Mouse (Mus musculus): ENCODE data around the gene Gm14412. TPM values are rescaled to one million over a fixed set of nuclear protein-coding genes. Genes with fewer than 3 reads are reported as not detected.
"Not testable (repeated sequence)": the region's sequence is repeated elsewhere in the genome, so short reads cannot be mapped to it uniquely, and the experiment has no call there.

Gene Gm14412
- total RNA-seq (2021) = 1 to 10 TPM; 4.7 to 5.5 TPM
- long read RNA-seq, experiment 1 = 0 reads
- long read RNA-seq, experiment 2 = 0 reads

DNA sequence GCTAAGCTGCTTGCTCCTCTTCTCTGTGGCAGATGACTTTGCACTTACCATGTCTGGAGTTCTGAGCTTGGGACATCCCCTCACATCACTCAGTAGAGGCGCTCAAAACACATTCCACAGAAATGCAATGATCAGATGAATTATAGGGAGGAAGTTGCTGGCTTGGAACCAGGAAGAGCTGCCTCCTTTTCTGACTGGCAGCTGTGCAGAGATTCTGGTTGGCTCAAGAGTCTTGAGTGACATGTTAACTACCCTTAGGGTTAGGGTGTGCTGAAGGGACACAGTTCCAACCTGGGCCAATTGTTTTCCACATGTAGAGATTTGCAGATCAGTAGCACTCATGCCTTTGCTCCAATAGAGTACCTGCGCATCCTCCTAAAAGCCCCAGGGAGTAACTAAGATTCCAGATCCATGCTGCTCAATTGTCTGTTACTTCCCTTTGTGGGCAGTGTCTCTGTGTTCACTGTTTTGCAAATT is at the start of gene Gm14412:
Gene Gm14412, minus strand, starts transcription at position 51 of the 477 bp plus-strand sequence.
- DNase-seq (ENCODE audit: low spot score in 2 of 2) = not testable (repeated sequence)

DNA sequence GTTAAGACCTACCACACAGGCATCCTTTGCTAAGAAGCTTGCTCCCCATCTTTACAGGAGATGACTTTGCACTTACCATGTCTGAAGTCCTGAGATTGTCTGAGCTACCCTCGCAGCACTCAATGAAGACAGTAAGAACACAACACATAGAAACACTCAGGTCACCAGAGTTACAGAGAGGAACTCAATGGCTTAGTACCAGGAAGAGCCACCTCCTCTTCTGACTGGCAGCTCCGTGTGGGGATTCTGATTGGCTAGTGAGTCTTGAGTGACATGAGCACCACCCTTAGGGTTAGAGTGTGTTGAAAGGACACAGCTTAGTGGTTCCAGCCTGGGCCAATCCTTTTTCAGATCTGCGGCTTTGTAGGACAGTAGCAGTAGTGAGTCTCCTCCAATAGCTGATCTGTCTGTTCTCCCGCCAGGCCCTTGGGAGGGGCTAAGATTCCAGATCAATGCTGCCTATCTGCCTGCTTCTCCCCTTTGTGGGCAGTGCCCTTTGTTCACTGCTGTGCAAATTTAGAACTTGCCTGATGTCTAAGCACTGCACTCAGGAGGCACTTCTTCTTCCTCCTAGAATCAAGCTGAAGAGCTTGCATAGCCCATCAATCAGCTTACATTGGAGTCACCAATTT is 5.7 kb upstream of the Gm14412 start:
- not testable (repeated sequence) for DNase-seq (ENCODE audit: low spot score in 2 of 2)

DNA sequence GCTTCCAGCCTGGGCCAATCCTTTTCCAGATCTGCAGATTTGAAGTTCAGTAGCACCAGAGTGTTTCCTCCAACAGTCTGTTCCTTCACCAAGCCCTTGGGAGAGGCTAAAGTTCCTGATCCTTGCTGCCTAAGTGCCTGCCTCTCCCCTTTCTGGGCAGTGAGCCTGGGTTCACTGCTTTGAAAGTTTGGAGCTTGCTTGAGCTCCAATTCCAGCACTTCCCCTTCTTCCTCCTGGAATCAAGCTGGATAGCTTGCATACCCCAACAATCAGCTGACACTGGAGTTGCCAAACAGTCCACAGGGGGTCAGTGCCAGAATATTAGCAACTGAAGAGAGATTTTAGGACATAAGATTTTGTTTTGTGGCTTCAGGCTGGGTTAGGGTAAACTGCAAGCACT is 2.7 kb downstream of the Gm14412 start:
- not testable (repeated sequence) for DNase-seq (ENCODE audit: low spot score in 2 of 2)

DNA sequence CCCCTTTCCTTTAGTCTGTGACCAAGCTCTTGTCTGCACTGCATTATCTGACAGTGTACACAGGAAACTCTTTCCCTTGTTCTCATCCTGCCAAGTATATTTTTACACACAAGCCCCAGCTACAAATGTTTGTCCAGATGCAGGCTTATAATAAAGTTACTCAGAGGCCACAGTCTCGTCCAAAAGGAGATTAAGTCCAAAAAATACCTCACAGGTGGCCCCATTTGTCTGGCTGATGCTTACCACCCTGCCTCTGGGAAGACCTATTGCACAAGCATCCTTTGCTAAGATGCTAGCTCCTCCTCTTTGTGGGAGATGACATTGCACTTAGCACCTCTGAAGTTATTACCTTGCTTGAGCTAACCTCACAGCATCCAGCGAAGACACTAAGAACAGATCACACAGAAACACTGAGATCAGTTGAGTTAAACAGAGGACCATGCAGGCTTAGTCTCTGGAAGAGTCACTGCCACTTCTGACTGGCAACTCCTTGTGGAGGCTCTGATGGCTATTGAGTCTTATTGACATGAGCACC is 3.3 kb downstream of the Gm14412 start:
- DNase-seq (ENCODE audit: low spot score in 2 of 2) = not testable (repeated sequence)

DNA sequence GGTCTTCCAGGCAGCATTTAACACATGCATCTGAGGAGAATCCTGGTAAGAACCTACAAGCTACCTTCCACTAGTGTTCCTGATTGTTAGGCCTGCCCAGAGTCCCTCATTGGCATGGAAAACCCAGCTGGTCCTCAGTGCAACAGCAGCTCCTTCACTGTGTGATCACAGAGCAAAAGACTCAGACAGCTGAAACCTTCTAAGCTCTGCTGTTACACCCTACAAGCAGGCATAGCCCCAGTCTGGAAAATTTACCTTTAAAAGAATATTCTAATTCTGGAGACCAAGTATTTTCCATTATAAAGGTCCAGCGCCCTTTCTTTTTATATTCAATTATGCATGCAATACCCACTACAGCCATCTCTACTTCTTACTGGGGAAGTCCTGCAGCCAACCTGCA is 5.1 kb downstream of the Gm14412 start:
- DNase-seq (ENCODE audit: low spot score in 2 of 2) = no peak

DNA sequence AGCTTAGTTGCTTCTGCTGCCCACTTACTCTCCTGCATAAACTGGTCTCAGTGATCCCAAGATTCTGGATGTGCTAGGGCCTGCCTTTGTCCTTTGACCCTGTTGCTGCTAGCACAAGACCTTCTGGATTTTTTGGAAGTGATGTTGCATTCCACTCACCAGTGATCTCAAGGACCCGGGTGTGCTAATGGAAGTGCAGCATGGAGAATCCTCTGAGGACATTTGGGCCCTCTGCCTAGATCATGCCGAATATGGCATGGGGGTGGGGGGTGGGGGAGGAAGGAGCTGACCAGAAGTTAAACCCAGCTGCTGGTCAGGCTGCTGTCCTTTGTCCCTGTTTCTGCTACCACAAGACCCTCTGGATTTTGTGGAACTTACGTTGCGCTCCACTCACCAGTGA is 14.5 kb downstream of the Gm14412 start:
- DNase-seq (ENCODE audit: low spot score in 2 of 2) = not testable (repeated sequence)

DNA sequence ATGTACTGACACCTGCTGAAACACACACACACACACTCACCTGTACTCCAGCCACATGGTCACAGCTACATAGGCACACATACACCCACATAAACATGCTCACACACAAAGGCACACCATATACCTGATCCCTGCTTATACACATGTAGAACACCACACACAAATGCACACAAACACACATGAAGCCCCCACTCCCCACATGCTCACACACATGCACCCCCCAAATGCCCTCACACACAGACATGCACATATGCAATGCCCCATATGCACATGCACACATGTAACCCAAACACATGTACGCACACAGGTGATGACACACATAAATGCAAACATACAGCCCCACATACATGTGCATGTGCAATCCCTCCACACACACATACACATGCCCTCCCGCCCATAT is 19.1 kb downstream of the Gm14412 start:
- not testable (repeated sequence) for DNase-seq (ENCODE audit: low spot score in 2 of 2)

DNA sequence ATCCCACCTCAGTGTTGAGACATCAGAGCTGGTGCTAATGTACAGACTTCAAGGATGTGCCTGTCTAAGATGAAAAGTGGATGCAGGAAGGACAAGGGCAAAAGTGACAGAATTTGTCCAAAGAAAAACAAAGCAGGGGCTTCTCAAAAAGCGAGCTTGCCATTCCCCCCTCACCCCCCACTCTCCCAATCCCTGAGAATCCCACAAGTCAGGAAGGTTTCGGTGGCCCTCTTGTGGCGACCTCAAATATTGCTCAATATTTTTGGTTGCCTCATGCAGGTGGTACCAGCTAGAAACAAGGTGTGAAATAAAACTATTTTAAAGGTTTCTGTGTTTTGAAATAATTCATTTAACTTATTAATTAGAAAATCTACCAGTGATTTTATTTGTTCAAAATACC is 40.4 kb downstream of the Gm14412 start:
- not testable (repeated sequence) for DNase-seq (ENCODE audit: low spot score in 2 of 2)

DNA sequence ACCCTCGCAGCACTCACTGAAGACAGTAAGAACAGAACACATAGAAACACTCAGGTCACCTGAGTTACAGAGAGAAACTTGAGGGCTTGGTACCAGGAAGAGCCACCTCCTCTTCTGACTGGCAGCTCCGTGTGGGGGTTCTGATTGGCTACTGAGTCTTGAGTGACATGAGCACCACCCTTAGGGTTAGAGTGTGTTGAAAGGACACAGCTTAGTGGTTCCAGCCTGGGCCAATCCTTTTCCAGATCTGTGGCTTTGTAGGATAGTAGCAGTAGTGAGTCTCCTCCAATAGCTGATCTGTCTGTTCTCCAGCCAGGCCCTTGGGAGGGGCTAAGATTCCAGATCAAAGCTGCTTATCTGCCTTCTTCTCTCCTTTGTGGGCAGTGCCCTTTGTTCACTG is 46.4 kb downstream of the Gm14412 start:
- not testable (repeated sequence) for DNase-seq (ENCODE audit: low spot score in 2 of 2)

DNA sequence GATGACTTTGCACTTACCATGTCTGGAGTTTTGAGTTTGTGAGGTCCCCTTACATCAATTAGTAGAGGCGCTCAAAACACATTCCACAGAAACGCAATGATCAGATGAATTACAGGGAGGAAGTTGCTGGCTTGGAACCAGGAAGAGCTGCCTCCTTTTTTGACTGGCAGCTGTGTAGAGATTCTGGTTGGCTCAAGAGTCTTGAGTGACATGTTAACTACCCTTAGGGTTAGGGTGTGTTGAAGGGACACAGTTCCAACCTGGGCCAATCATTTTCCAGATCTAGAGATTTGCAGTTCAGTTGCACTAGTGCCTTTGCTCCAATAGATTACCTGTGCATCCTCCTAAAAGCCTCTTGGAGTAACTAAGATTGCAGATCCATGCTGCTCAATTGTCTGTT is 51.9 kb downstream of the Gm14412 start:
- DNase-seq (ENCODE audit: low spot score in 2 of 2) = not testable (repeated sequence)

DNA sequence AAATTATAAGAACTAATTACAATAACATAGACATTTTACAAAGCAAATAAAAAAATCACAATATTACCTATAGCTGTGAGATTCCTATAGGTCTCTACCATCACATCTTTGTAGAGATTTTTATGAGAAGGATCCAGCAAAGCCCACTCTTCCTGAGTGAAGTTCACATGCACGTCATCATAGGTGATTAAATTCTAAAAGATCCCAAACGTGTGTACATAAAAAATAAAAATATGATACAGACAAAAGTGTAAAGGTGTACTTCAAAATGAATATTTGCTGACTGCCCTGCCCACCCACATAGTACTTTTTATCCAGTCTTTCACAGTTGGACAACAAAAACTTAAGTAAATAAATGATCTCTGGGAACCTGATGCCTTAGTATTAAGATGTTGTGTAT is 57.2 kb downstream of the Gm14412 start, which contains the start of gene Gm14409:
Gene Gm14409, minus strand, starts transcription at position 101 of the 400 bp plus-strand sequence.
- not testable (repeated sequence) for DNase-seq (ENCODE audit: low spot score in 2 of 2)

Other genes with a start within 250 kb of the Gm14412 start
- gene Gm14401, start 250.0 kb downstream of the Gm14412 start, total RNA-seq (2021) = 1 to 10 TPM; 1.0 to 1.2 TPM
- 10 to 100 TPM; 35.8 to 44.6 TPM for gene Gm14410, start 117.9 kb downstream of the Gm14412 start, total RNA-seq (2021)
- 1 to 10 TPM in 1 of 2 experiments, under 1 TPM in 1; 0.98 to 2.6 TPM for gene Gm14409, start 57.3 kb downstream of the Gm14412 start, total RNA-seq (2021)
- gene Gm14418, start 74.0 kb upstream of the Gm14412 start, total RNA-seq (2021) = 10 to 100 TPM; 34.6 TPM
- 10 to 100 TPM; 36.1 to 46.9 TPM for gene Zfp970, start 140.4 kb upstream of the Gm14412 start, total RNA-seq (2021)
- 10 to 100 TPM; 39.9 to 47.5 TPM for gene Gm14403, start 173.9 kb upstream of the Gm14412 start, total RNA-seq (2021)